Mouse (Mus musculus): ENCODE results near the gene Yars2.

- TF ChIP-seq TAL1 (IDR thresholded peaks at IDR 0.05; ENCODE audit: low read length) (no peak), GATA1 (IDR thresholded peaks at IDR 0.05; ENCODE audit: low read length) (no peak)
These were observed 41.9 kb upstream of the Yars2 start for GRCm38 (mm10) chr16:16260882-16261281.
